Mouse (Mus musculus): ENCODE measurements around the gene Samsn1.

- TF ChIP-seq CTCF (IDR thresholded peaks at IDR 0.05; ENCODE audit: borderline replicate concordance, insufficient read depth, low read length) (no peak), POLR2A (IDR thresholded peaks at IDR 0.05; ENCODE audit: low read depth, low read length) (no peak)
Observed at GRCm38 (mm10) chr16:75930222-75930553, 91.9 kb downstream of the Samsn1 start.
